Mouse (Mus musculus): ENCODE measurements around the gene Lin28b.

Lin28b gene

DNA sequence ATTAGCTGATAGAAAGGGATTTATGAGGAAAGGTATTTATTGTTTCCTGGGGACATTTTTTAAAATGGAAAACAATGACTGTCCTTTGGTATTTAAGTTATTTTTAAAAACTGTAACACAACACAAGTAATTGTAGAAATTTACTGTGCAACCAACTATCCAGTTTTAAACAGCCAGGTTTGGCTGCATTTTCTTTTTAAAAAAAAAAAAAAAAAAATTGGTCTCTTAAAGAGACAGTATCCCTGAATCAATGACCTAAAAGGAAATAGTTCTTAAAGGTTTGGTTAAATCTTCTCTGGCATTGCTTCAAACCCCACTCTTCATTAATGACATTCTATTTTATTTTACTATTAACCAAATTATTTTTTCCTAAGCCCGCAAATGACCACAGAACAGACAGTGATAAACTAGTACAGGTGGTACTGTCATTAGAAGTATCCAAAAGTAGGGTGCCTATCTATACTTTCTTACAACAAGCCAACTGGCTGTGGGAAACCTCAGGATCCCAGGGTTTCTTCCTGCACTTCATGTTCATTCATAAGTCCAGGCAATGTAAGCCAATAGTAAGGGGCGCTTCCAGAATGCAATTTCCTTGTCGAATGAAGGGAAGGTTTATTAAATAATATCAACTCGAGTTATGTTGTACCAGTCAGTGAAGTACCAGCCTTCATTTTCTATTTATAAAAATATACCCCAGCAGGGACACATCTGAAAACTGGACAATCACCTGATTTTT lies 17.8 kb downstream of the Lin28b start:
- no peak for TF ChIP-seq GATA4 (IDR thresholded peaks at IDR 0.05; ENCODE audit: insufficient replicate concordance, low read length)

DNA sequence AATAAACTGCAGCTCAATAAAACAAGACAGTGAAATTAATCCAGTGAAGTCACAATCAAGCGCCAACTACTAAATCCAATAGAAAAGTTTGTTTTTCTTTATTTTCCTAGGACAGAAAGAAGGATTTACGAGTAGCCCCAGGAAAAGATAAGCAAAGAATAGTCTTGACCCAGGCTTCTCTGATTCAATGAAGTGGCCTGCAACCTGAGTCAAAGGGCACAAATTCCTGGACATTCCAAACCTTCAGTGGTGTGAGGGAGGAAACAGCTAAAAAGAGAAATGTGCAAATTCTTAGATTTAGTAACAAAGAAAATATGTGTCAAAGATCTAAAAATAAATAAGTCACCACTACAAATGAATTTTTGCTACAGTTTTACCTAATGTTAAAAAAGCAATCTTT lies 27.6 kb downstream of the Lin28b start:
- TF ChIP-seq GATA4 (IDR thresholded peaks at IDR 0.05; ENCODE audit: insufficient replicate concordance, low read length), result no peak

DNA sequence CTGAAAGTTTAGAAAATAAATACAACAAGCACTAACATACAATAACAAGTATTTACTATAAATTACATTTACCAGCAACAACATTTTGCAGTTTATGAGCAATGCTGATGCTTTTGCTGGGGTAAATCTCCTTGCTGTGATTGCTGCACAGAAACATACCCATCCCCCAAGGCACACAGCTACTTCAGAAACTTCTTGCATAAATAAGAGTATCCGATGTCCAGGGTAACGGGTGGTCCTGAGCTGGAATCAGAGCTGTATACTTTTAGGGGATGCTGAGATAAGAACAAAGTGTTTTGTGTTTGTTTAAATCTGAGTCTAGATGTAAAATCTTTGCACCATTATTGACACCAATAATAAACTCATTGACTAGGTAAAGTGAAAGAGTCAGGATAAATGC lies 28.1 kb downstream of the Lin28b start:
- TF ChIP-seq GATA4 (IDR thresholded peaks at IDR 0.05; ENCODE audit: insufficient replicate concordance, low read length), result no peak

DNA sequence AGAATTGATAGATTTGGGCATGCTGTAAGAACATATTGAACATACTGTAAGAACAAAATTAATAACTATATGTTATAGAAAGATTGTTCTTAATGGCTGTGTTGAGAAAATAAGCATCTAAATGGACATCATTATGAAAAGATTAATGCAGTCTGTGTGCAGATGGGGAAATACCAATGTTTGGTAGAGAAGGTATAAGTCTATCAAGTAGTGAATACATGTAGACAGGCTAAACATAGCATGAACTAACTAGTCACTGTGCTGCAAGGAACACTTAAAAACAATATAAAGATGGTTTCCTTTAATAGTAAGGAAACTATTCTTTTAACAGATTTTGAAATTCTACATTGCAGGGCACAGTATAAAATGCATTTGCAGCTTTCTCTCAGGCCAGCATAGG lies 39.6 kb downstream of the Lin28b start:
- TF ChIP-seq GATA4 (IDR thresholded peaks at IDR 0.05; ENCODE audit: insufficient replicate concordance, low read length), result no peak

DNA sequence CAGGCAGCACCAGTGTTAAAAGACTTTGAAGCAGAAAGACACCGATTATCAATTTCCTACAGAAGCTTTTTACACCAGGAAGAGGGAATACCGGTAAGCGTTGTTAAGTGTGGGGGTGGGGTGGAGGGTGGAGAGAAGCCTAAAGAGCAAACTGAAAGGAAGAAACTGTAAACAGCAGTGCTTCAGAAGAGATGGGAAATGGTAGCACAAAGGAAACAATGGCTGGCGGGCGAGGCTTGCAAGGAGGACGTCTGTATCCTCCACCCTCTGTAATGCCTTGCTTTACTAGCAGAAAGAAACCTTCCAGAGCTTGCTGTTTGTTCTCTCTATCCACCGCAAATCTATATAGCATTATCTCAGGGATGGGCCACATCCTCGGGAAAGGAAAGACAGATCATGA lies 40.0 kb downstream of the Lin28b start:
- no peak for TF ChIP-seq GATA4 (IDR thresholded peaks at IDR 0.05; ENCODE audit: insufficient replicate concordance, low read length)

DNA sequence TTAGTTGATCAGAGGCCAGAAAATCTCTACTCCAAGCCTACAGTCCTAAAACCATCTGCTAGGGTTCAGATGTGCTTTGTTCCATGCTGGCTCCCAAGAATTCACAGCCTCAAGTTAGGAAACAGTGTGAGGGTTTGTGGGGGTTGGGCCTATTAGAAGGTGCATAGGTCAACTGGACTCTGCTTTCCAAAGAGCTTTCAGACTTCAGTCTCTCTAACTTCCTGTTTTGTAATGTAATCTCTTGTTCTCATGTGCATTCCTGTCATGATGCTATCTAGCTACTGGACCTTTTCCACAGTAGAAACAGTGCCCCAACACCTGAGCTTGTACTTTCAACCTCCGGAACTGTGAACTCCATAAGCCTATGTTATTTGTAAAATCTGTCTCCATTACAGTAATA lies 63.8 kb downstream of the Lin28b start:
- TF ChIP-seq GATA4 (IDR thresholded peaks at IDR 0.05; ENCODE audit: insufficient replicate concordance, low read length), result no peak

DNA sequence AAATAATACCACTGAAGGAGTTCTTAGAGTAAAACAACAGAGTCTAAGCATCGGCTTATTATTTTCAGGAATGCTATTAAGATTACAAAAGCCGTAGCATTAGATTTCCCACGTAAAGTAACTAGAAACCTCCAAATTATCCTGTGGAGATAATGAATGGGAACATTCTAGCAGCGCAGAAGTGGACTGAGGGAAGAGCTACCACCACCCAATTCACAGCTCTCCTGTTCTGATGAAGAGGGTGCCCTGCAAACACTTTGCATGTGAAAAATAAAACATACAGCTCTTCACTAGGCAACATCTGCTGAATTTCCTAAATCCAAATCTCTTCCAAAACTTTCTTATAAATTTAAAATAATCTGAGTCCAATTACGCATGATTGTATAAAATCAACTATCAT lies 74.1 kb downstream of the Lin28b start:
- TF ChIP-seq GATA4 (IDR thresholded peaks at IDR 0.05; ENCODE audit: insufficient replicate concordance, low read length), result no peak

DNA sequence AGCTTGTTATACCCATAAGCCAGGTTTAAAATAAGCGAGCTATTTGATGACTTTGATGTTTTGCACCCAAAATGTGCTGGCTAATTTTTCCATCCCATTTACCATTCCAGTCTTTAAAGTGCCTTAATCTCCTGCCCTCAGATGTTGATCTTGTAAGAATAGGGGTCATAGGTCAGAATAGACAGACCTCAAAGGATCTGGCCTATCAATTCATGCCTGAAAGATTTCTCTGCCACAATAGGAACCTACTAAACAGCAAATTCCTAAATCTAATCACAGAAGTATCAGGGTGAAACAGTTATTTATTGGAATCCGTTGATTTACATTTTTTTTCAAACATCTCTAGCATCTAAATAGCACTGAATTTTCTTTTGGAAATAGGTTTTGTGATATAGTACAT lies 74.5 kb downstream of the Lin28b start:
- no peak for TF ChIP-seq GATA4 (IDR thresholded peaks at IDR 0.05; ENCODE audit: insufficient replicate concordance, low read length)

DNA sequence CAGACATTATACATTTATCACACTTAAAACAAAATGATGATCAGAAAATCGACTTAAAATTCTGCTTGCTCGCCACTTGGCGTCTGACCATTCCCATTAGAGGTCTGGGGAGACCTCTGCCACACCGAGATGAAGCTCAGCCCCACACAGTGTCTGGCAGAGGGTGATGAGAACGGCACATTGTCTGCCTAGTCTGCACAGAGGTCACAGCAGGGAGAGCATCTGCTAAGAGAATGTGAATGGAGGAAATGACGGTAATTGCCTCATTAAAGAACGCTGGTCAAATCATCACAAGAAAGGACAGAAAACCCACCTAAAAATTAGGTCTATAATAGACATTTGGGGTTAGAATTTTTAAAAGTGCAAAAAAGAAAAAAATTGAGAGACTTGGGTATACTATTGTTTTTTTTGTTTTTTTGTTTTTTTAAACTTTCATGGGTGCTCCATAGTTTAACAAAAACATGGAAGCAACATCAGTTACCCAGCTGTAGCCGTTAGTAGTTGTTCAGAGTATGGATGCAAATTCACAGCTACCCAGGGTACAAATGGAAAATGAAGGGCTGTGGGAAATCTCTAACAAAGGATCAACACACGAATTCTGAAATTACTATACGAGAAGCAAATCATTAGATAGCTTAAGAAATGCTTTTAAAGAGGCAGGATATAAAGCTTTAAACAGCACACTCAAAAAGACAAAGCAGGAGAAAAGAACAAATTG lies 75.4 kb downstream of the Lin28b start:
- TF ChIP-seq GATA4 (IDR thresholded peaks at IDR 0.05; ENCODE audit: insufficient replicate concordance, low read length), result no peak

DNA sequence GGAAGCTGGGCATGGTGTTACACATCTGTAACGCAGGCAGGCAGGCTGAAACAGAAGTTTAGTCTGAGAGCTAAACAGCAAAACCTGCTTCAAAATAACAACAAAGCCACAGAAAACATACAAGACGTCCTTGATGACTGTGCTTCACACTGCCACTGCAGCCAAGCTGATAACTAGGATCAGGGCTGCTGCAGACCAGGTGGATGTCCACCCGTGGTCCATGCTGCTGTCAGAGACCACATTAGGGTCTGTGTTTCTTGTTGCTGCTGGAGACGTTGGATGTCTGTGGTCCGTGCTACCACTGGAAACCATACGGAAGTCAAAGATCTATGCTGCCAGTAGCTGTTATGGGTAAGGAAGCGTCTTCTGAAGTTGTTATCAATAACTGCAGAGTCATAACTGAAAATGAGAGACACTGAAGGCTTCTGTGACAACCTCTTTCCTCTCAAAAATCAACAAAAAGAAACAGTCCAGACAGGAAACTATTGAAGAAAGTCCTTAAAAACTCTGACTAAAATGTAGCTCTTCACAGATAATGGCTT lies 86.4 kb downstream of the Lin28b start:
- TF ChIP-seq GATA4 (IDR thresholded peaks at IDR 0.05; ENCODE audit: insufficient replicate concordance, low read length), result no peak

DNA sequence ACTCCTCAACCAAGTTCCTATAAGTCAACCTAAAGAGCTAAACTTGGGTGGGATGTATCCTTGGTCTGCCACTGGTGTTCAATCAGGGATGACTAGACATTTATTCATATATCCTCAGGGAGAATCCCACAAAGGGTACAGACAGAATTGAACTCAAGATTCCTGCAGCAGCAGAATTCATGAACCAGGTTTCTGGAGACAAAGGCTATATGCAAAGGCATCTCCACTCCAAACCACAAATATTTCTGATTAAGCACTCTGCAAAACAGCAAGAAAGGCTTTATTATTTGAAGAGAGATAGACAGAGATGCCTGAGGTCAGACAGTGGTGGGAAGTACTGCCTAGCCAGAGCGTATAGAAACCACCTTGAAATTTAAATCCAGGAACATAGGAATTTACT lies 88.0 kb downstream of the Lin28b start:
- no peak for TF ChIP-seq GATA4 (IDR thresholded peaks at IDR 0.05; ENCODE audit: insufficient replicate concordance, low read length)

DNA sequence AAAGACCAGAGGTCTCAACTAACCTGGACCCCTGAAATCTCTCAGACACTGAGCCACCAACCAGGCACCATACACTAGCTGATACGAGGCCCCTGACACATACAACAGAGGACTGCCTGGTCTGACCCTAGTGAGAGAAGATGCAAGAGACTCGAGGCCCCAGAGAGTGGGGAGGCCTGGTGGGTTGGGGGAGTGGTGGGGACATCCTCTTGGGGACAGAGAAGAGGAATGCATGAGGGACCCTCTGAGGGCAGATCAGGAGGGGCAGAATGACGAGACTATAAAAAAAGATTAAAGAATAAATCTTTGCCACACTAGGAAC lies 103.6 kb downstream of the Lin28b start:
- no peak for TF ChIP-seq GATA4 (IDR thresholded peaks at IDR 0.05; ENCODE audit: insufficient replicate concordance, low read length)

DNA sequence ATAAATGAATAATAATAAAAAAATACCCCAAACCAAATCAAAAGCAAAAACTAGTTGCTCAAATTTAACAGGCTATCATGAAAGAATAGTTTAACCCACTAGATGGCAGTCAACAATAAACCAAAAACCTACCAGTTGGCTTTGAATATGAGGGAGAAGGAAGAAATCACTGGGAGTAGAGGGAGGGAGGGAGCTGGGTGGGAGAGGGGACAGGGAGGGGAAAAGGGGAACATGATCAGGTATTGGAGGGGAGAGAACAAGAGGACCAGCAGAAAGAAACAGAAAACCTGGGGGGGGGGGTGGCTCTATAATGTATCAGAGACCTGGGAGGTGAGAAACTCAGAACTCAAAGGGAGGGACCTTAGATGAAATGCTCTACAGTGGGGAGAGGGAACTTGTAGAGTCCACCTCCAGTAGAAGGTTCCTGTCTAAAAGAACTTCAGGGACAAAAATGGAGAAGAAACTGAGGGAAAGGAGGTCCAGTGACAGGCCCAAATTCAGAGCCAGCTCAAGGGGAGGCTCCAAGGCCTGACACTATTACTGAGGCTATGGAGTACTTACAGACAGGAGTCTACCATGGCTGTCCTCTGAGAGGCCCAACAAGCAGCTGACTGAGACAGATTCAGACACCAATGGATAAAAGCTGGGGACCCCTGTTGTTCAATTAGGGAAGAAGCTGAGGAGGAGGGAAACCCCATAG lies 104.1 kb downstream of the Lin28b start:
- no peak for TF ChIP-seq GATA4 (IDR thresholded peaks at IDR 0.05; ENCODE audit: insufficient replicate concordance, low read length)

DNA sequence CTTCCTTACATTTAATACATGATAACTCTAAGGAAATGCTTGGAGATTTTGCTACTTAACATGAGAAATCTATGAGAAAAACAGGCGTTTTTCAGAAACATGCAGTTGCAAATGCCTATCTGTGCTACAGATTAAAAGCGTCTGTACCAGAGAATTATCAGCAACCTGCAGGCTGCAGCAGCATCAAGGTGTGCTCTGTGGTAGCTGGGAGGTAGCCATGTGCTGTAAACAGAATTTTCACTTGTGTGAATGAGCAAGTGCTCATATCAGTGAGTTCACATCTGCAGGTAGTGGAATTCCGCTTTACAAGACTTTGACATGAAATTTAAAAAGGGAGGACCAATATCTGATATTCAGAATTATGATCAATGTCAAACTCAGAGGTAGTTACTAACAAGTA lies 107.9 kb downstream of the Lin28b start:
- no peak for TF ChIP-seq GATA4 (IDR thresholded peaks at IDR 0.05; ENCODE audit: insufficient replicate concordance, low read length)

DNA sequence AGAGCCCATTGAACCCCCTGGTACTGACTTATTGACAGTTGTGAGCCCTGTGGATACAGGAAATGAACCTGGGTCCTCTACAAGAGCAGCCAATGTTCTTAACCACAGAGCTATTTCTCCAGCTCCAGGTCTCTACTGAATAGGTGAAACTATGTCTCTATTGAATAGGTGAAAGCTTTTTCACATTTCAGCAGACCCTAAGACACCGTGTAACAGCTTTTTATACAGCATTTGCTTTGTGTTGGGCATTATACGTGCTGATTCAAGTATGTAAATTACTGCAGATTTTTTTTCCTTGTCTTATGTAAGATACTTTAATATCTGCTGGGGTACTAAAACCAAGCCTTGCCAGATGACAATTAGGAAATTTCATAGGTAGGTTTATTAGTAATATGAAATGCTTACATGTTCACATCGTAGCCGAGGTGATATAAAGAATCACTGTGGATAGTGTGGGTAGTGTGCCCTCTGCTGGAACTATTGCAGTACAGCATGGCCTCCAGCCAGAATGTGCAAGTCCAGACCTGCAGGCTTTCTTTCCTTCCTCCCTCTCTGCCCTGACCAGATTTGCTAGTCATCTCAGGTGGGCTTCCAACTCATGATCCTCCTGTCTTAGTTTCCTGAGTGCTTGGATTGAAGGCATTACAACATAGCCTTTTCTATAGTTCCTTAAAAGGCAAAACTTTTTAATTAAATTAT lies 113.1 kb downstream of the Lin28b start:
- no peak for TF ChIP-seq GATA4 (IDR thresholded peaks at IDR 0.05; ENCODE audit: insufficient replicate concordance, low read length)

All from liver, adult (tissue).